Mouse (Mus musculus) inflammation-experienced regulatory T-cells, adult 6 months (primary cell): ENCODE results near the gene Lca5. TPM values are rescaled to one million over a fixed set of nuclear protein-coding genes. Genes with fewer than 3 reads are reported as not detected.

Experiments used
- polyA plus RNA-seq, 3 experiments: library from polyadenylated mRNA; unstranded; fragments of 100-300 nt; shearing (Covaris generic); gene quantifications; one replicate each; pipeline ENCODE4 v1.2.1; 2017

Lca5 gene
- polyA plus RNA-seq, 3 experiments from 2014 or later, result 6.7 to 14.3 (median 8.1) TPM

Other genes with a start within 250 kb of the Lca5 start
- 10 to 100 TPM in 2 of 3 experiments, under 1 TPM in 1; 0.96 to 17.1 (median 11.0) TPM for gene Sh3bgrl2, start 107.2 kb upstream of the Lca5 start, polyA plus RNA-seq